Mouse (Mus musculus) forebrain, embryonic 15.5 days (tissue): Measurements from ENCODE around the gene Glt1d1. TPM values are rescaled to one million over a fixed set of nuclear protein-coding genes. Genes with fewer than 3 reads are reported as not detected.

ENCODE experiments used
- ATAC-seq: fragments of 200-750 bp; cut with Nextera tagmentation; replicated peaks from 2 replicates; pipeline ENCODE4 v1.8.0; 2017; ENCODE audit warnings: mild to moderate bottlenecking, moderate TSS enrichment, moderate library complexity
- H3K27ac ChIP-seq: fragments of 300-500 bp; sonication (generic); replicated peaks from 2 replicates; pipeline ENCODE4 v1.5.1; 2015; ENCODE audit warnings: mild to moderate bottlenecking, inconsistent platforms
- H3K27me3 ChIP-seq: fragments of 300-500 bp; sonication (generic); 2 replicates; pipeline ENCODE4 v1.6.1; 2015; ENCODE audit warnings: inconsistent platforms
- H3K36me3 ChIP-seq: fragments of 300-500 bp; sonication (generic); 2 replicates; pipeline ENCODE4 v1.6.1; 2015; ENCODE audit warnings: mild to moderate bottlenecking, inconsistent platforms
- H3K4me1 ChIP-seq: fragments of 300-500 bp; sonication (generic); 2 replicates; pipeline ENCODE4 v1.6.1; 2015; ENCODE audit warnings: inconsistent platforms
- H3K4me2 ChIP-seq: fragments of 300-500 bp; sonication (generic); replicated peaks from 2 replicates; pipeline ENCODE4 v1.6.1; 2015; ENCODE audit warnings: mild to moderate bottlenecking, inconsistent platforms
- H3K4me3 ChIP-seq: fragments of 300-500 bp; sonication (generic); 2 replicates; pipeline ENCODE4 v1.5.1; 2015; ENCODE audit warnings: mild to moderate bottlenecking, inconsistent platforms
- H3K9ac ChIP-seq: fragments of 300-500 bp; sonication (generic); replicated peaks from 2 replicates; pipeline ENCODE4 v1.6.1; 2015; ENCODE audit warnings: mild to moderate bottlenecking, inconsistent platforms
- H3K9me3 ChIP-seq: fragments of 300-500 bp; sonication (generic); 2 replicates; pipeline ENCODE4 v1.6.1; 2016; ENCODE audit warnings: inconsistent platforms
- WGBS: fragments of 180-500 bp; shearing (Covaris S2); methylation state at CpG from one replicate; pipeline ENCODE4 v1.1.7; 2015; ENCODE audit warnings: mixed read lengths; 5-methylcytosine and 5-hydroxymethylcytosine counted together
- polyA plus RNA-seq: library from polyadenylated mRNA; unstranded; fragments of >200 nt; fragmentation: Nextera tagmentation; extraction: Ambion mirVana; gene quantifications from 2 replicates; pipeline ENCODE4 v1.2.1, GENCODE M21; 2015

Gene Glt1d1
- polyA plus RNA-seq, 1 experiment from 2014 or later, result 1.4 TPM

GRCm38 (mm10) chr5:127758576-127758975 is 126.5 kb downstream of the Glt1d1 start:
- no peak for ATAC-seq
- 76% methylated on average over 4 of the region's 4 CpGs for WGBS
- no peak overlapping the region for H3K4me2 ChIP-seq
- H3K9ac ChIP-seq, result no peak overlapping the region
- no peaks in the 10 kb centered on the region for H3K9me3 ChIP-seq
- peaks cover 7% of the 10 kb centered on the region; the same call in 1 of the 2 replicates for H3K4me1 ChIP-seq
- H3K27me3 ChIP-seq, result no peaks in the 10 kb centered on the region
- H3K36me3 ChIP-seq, result no peaks in the 10 kb centered on the region
- no peak overlapping the region for H3K27ac ChIP-seq
- no peak overlapping the region for H3K4me3 ChIP-seq

Other genes starting within 250 kb of the Glt1d1 start
- 28.9 and 29.1 TPM in 2 replicates for gene Slc15a4, start 635 bp downstream of the Glt1d1 start, polyA plus RNA-seq